Mouse (Mus musculus): Measurements from ENCODE around the gene Rsph1.

Gene Rsph1

DNA sequence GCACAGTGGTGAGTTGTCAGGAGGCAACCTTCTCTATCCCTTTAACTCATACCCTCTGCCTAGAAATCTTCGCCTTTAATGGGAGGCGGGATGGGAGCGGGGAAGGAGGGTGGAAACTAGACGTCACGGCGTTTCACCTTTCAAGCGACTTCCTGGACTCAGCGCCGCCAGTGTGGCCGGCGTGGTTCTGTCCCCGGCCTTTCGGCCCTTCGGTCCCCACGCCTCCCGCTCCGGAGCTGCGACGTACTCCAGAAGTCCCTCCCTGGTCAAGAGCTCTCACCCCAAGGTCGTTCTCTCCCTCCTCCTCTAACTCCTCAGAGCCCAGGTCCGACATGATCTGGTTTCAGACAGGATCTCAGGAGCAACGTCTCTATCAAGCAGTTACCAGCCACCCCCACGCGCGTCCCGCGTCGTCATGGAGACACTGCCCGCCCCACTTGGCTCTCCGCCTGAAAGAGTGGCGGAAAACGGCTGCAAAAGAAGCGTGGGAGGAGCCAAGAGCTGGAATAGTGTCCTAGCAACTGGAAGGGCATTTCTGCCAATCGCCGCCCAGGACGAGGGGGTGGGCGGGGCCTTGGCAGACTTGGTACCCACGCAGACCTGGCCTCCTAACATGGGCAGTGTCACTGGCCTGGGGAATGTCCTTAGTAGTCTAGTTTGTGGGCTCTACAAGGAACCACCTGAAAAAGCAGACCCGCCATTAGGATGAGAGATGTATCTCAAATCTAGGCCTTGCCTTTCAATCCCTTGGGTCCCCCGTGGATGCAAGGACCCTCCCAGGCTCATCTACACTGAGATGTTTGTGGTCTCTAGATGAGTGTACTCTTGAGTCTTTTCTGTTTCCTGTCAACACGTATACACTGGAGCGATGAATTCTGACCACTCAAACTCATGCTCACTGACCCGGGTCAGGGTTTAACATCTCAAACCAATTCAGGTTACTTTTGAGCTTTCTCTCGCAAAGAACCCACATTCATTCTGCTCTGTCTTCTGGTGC, at the start of gene Rsph1:
Gene Rsph1, minus strand, starts transcription at position 462 of the 997 bp plus-strand sequence.
- peak; percentile 100 for DNase-seq (ENCODE audit: low spot score)

DNA sequence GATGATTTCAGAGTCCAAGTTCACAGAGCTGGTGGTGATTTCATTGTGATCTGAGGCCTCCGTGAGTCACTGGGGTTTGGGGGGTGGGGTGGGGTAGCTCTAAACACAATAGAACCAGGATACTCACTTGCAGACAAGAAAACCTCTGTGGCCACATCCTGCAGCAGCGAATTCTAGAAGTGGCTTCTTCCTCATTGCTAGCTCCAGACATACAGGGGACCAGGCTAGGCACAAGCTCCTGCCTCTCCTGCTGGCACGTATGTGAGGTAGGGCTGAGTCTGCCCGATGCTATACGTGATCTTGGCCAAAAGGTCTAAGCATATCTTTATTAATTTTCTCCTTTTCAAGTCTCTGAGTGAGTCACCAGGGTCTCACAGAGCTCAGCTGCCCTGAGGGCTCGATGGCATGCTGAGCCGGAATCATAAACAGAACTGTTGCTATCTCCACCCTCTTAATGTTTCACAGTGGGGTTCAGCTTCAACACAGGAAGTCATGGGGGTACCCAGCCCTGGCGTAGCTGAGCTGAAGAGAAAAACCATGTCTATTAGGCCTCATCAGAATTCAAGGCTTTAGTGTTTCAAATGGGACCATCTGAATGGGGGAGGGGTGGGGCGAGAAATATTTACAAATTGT, 49.2 kb upstream of the Rsph1 start:
- no peak for DNase-seq (ENCODE audit: low spot score)

- peak; percentile 70 for DNase-seq (ENCODE audit: low spot score)
These were observed 48.5 kb upstream of the Rsph1 start for GRCm38 (mm10) chr17:31325451-31326219.

GRCm38 (mm10) chr17:31324227-31324626, 47.0 kb upstream of the Rsph1 start:
- no peak for DNase-seq (ENCODE audit: low spot score)

- DNase-seq (ENCODE audit: low spot score) = no peak
These were observed 46.2 kb upstream of the Rsph1 start for GRCm38 (mm10) chr17:31323379-31323778.

DNA sequence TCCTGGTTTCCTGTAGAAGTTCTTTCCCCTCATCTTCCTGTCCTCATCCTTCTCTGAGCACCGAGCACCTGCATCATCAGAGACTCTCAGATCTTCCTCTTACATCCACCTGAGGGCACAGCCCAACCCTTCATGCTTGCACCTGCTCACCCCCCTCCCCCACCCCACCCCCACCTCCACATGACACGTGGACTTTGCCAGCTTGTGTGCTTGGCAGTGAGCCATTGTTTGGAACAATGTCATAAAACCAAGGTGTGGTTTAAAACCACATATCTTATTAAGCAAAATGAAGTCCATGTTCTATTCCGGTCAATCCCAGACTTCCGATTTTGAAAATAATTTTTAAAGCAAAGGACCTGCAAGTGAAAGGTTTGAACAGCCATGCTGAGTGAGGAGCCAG, 45.3 kb upstream of the Rsph1 start:
- DNase-seq (ENCODE audit: low spot score) = no peak

DNA sequence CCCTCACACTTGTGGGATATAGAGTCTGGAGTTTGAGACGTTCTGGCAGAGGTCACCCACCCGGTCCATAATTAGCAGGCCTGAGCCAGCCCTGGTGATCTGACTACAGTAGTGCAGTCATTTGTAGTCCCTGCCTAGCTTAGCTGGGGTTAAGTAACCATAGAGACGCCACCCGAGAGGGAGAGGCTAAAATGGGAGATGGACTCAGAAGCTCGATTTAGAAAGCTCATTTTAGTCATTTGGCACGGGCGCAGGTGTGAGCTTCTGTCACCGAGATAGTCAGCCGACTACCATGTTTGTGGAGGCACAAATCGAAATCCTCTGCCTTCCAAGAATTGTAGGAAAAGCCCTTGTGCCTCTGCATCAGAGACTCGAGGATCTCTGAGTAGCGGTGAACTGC, 44.2 kb upstream of the Rsph1 start:
- DNase-seq (ENCODE audit: low spot score) = no peak

DNA sequence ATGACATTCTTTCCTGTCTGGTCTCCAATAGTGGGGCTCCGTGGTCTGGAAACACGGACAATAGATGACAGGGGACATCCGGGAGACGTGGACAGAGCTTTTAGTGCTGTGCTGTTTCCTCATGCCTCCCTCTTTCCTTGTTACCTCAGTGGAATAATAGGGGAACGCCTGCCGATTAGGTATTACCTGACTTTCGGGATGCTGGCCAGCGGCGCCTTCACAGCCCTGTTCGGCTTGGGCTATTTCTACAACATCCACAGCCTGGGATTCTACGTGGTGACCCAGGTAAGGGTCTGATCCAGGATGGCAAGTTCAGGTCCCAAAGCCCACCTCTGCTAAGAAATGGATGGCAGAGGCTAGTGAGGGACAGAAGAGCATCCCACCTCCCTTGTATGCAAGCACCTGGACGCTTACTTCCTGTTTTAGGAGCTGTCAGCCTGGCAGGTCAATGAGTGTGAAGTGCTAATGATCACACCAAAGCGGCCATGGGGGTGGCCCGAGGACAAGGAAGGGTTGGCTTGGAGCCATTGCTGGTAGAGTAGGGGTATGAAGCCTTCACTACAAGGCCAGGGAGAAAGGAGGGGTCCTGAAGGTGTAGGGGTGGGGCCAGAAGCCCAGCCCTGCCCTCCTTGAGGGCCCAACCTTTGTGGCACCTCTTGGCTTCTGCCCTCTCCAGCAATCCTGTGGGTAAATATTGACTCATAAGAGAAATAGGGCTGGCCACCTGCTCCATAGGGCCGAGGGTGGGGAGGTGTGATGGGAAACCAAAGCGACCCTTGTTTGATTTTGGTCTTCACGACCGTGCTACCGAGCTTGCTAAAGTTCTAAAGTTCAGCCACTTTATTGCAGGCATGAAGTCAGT, 42.0 kb upstream of the Rsph1 start:
- DNase-seq (ENCODE audit: low spot score) = no peak

DNA sequence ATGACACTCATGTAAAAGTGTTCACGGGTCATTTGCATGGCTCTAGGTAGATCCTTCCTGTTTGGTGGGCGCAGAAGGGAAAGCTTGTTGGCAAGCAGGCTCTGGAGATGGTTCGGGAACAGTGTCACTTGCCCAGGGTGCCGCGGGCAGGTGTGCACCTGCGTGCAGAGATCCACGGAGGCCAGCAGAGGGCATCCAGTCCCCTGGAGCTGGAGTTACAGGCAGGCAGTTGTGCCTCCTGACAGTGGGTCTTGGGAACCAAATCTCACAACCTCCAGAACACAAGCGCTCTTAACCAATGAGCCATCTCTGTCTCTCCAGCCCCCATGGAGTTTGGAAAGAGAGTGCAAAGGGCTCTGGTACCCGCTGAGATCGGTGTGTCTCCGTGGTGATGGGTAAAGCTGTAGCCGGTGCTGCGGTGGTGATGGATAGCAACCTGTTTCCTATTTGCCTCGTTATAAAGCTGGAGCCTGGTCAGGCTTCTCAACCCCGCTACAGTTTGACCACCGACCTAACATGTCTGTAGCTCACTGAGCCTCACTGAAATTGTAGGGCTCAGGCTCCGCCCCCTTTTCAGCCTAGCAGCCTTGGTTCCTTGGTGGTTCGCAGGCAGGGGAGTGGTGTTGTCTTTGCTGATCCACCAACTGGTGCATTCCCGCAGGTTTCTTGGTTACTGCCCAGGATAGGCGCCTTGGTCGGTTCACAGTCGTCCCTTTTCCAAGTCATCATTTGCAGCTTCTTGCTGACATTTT, 40.5 kb upstream of the Rsph1 start:
- DNase-seq (ENCODE audit: low spot score) = no peak

- no peak for DNase-seq (ENCODE audit: low spot score)
These were observed 39.8 kb upstream of the Rsph1 start for GRCm38 (mm10) chr17:31316998-31317397.

DNA sequence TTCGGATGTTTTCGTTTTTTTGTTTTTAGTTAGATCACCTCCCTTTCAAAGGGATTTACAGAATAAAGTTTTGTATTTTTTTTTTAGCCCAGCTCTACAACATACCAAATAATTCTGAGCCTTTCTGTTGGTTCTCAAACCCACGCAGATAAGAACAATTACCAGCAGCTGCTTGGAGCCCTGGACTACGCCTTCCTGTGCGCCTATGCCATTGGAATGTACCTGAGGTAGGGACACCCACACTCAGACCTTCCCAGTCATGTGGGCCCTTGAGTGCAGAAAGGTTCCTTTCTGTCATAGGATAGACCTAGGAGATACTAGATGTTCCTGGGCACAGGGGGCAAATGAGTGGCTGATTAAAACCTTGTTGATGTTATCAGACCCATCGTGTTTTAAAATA, 38.8 kb upstream of the Rsph1 start:
- no peak for DNase-seq (ENCODE audit: low spot score)

GRCm38 (mm10) chr17:31315046-31315792, 38.0 kb upstream of the Rsph1 start:
- peak; percentile 64 for DNase-seq (ENCODE audit: low spot score)

- no peak for DNase-seq (ENCODE audit: low spot score)
These were observed 35.5 kb upstream of the Rsph1 start for GRCm38 (mm10) chr17:31312648-31313047.

DNA sequence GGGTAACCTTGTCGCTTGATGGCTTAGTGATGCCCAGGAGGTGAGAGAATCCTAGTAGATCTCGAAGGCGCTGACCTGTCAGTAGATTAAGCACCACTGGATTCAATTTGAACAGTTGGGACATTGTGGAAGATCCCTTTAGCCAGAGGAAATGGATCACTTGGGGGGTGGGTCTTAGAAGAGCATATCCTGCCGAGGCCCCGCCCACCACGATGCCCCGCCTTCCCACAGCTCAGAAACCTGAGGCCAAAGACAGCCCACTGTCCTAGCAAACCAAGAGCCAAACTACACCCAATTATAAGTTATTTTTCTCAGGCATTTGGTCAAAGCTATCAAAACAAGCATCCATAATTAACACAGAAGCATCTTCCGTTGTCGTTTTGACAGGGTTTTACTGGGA, 33.9 kb upstream of the Rsph1 start:
- DNase-seq (ENCODE audit: low spot score) = peak; percentile 77

GRCm38 (mm10) chr17:31309281-31309793, 32.2 kb upstream of the Rsph1 start:
- DNase-seq (ENCODE audit: low spot score) = no peak

GRCm38 (mm10) chr17:31308291-31308816, 31.2 kb upstream of the Rsph1 start:
- no peak for DNase-seq (ENCODE audit: low spot score)

DNA sequence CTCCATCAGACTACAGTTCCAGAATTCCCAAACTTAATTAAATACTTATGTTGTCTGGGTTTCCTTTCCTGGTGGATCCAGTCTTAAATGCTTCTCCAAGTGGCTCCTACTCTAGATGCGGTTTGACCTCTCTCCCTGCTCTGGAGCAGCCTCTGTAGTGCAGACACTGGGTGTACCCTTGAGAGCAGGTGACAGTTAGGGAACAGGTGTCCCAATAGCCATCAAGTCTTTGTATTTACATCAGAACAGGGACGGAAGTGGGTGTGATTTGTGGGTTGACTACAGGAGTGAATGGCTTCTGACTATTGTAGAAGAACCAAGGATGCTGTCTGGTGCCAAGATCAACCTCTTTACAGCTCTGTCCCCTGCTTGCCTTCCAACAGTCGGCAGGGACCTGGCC, 30.6 kb upstream of the Rsph1 start:
- no peak for DNase-seq (ENCODE audit: low spot score)

DNA sequence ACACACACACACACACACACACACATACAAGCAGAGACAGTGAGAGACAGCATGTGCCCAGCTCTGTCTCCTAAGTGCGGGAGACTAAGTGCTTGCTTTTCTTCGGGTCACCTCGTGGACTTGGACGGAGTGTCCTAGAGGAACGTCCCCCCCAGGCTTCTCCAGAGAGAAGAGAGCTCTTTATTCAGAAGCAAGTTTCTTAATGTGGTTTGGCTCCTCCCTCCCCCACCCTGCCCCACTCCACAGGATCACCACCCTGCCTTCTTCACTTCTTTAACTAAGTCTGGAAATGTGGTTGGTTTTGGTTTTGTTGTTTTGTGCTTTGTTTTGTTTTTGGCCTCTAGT, 28.6 kb upstream of the Rsph1 start:
- DNase-seq (ENCODE audit: low spot score) = no peak

- DNase-seq (ENCODE audit: low spot score) = peak; percentile 85
These were observed 28.0 kb upstream of the Rsph1 start for GRCm38 (mm10) chr17:31304895-31305775.
